Mouse (Mus musculus): ENCODE data around the gene Rxrb. TPM values are rescaled to one million over a fixed set of nuclear protein-coding genes. Genes with fewer than 3 reads are reported as not detected.
A peak's percentile ranks its signal among the peaks of the same experiment; 100 is the strongest.
"Not testable (repeated sequence)": the region's sequence is repeated elsewhere in the genome, so short reads cannot be mapped to it uniquely, and the experiment has no call there.

The Rxrb gene
- total RNA-seq (2021): 10 to 100 TPM; 34.5 to 35.3 TPM
- long read RNA-seq, experiment 1, transcript Rxrb-201 (10 exons, 2,627 nt): minor isoform, 7 of 55 reads
- long read RNA-seq, experiment 1, transcript Rxrb-207 (10 exons, 2,577 nt): major isoform, 17 of 55 reads
- long read RNA-seq, experiment 1, transcript Rxrb-204 (1 exons, 939 nt): minor isoform, 10 of 55 reads
- long read RNA-seq, experiment 1, partial matches to known transcripts: 1 of 55 reads
- long read RNA-seq, experiment 1, other reads (novel, unspliced or antisense): 17 of 55 reads
- long read RNA-seq, experiment 2, transcript Rxrb-207 (10 exons, 2,577 nt): major isoform, 15 of 55 reads
- long read RNA-seq, experiment 2, transcript Rxrb-204 (1 exons, 939 nt): minor isoform, 6 of 55 reads
- long read RNA-seq, experiment 2, transcript Rxrb-201 (10 exons, 2,627 nt): minor isoform, 9 of 55 reads
- long read RNA-seq, experiment 2, partial matches to known transcripts: 4 of 55 reads
- long read RNA-seq, experiment 2, other reads (novel, unspliced or antisense): 18 of 55 reads

DNA sequence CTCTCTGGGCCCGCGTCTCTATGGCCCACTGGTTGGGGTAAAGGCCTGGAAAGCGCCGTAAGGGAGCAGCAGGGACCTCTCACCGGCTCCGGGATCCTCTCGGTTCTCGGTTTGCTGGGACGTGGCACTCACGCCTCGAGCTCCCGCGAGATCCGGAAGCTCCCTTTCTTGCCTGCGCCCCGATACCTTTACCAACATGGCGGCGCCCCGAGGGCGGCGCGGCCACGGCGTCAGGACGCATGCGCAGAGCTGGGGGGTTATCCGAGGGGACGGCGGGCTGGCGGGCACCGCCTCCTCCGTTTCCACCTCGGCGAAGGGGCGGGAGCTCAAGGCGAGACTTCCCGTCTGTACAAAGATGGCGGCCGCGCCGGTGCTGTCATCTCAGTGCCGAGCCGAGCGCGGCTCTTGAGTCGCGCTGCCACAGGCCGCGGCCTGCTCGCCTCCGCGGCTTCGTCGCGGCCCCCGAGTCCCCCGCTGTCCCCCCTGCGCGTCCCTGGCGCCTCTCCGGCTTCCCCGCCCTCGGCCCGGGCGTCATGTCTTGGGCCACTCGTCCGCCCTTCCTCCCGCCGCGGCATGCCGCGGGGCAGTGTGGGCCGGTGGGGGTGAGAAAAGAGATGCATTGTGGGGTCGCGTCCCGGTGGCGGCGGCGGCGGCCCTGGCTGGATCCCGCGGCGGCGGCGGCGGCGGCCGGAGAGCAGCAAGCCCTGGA, at the start of gene Rxrb, which contains the start of gene Slc39a7:
Gene Rxrb (plus strand): TSS at position 348 of the 709 bp plus-strand sequence.
Gene Slc39a7 (minus strand): TSS at position 218 of the 709 bp plus-strand sequence.
- intact Hi-C loops (cut with DNase I): no loop called here
- DNase-seq: peak; percentile 98

DNA sequence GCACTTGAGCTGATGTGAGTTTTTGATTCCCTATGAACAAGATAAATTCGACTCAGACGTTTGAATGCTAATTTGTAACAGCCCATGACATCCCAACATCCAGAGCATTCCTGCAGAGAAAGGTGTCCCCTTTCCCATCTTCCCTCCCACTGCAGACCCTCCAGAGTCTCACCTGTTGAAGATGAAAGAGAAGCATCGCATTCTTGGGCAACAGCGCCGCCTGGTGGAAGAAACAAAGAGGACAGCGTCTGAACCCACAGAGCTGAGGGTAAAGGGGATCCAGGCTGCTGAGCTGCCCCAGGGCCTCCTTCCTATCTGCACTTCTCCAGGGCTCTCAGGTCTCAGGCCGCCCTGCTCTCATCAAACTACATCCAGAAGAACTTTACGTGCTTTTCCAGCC, 49.5 kb upstream of the Rxrb start:
- DNase-seq: peak; percentile 45 to 65
- intact Hi-C loops (cut with DNase I): loop anchor here (1.0 kb wide), 1 partner anchor 14 kb away; no protein-coding TSS in a partner anchor

DNA sequence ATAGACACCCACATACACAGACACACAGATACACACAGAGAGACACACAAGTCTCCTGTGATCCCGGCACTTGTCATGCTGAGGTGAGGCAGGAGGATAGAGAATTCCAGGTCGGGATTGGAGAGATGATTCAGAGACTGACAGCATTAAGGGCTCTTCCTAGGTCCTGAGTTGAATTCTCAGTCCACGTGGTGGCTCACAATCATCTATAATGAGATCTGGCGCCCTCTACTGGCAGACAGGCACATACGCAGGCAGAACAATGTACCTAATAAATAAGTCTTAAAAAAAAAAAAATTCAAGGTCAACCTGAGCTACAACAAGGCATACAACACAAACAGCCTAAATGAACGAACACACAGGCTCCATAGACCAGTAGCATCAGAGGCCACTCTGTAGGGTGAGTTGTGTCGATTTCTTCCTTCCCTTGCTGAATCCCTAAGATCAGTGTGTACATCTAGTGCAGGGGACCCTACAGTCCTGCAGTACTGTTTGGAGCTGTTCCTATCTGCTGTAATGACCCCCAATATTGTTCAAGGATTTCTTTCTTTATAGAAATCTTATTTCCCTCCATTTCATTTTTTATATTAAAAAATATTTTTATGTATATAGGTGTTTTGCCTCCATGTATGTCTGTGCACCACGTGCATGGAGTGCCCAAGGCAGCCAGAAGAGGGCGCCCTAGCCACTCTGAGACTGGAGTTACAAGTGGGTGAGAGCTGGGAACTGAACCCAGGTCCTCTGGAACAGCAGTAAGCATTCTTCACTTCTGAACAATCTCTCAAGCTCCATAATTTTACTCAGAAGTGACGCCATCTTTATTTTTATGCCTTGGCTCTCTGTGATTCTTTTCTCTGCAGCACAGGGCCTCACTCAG, 39.6 kb upstream of the Rxrb start:
- intact Hi-C loops (cut with DNase I): no loop called here
- no peak for DNase-seq

DNA sequence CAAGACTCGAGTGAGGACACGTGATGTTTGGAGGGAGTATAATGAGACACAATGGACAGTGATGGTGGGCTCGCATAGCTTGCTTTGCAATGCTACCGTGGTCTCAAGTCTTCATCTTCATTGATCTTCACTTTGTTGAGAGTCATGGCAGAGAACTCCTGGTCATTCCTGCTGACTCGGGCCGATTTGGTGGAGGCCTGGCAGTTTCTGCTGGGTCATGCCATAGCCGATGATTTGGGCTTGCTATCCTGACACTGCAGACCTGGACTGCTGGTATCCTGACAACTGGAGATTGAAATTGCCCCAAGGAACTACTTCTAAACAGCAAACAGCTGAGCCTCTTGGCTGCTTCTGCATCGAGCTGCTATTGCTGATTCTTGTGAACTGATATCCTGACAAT, 36.7 kb upstream of the Rxrb start:
- intact Hi-C loops (cut with DNase I): no loop called here
- DNase-seq: no peak

DNA sequence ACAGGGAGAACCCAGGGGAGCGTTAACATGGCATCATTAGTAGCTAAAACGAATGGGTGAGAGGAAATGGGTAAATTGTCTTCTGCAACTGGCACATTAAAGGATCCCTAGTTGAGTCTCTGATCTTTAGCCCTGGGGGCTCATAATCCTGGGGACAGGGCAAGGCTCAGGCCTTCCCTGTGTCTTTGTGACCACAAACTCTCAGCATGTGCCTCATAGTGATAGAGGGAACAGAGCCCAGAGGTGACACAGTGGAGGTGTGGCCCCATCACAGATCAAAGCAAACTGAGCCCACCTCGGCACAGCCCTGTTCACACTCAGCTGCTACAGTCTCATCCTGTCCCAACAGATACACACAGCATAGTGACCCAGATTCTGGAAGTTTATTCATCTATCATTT, 36.0 kb upstream of the Rxrb start:
- intact Hi-C loops (cut with DNase I): no loop called here
- DNase-seq: no peak

DNA sequence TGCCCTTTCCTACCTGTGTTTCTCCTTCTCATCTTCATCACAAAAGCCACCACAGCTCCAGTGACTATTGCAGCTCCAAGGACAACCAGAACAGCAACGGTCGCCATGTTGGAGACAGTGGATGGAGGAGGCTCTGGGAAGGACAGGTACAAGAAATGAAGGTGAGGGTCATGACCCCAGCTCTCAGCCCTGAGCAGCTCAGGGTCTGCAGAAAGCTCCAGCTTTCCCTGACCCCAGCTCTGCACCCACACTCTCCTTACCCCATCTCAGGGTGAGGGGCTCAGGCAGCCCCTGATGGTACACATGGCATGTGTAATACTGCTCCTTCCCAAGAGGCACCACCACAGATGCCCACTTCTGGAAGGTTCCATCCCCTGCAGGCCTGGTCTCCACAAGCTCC, 34.6 kb upstream of the Rxrb start:
- intact Hi-C loops (cut with DNase I); DNase-seq: not testable (repeated sequence)

DNA sequence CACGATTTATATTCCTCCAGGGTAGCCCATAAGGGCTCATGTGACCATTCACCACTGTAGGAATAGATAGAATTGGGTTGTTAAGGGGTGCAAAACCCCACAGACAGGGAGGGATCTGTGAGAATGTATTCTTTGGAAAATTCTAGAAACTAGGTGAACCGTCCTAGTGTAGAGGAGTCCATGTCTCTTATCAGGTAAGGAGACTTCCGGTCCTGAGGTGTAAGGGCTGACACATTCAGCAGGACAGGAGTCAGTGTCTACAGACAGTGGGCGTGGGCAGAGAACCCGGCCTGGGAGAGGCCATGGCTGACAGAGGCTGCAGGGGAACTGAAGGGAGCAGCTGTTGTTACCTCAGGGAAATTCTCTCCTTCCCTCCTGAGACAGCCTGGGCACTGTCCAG, 32.9 kb upstream of the Rxrb start:
- DNase-seq; intact Hi-C loops (cut with DNase I): not testable (repeated sequence)

DNA sequence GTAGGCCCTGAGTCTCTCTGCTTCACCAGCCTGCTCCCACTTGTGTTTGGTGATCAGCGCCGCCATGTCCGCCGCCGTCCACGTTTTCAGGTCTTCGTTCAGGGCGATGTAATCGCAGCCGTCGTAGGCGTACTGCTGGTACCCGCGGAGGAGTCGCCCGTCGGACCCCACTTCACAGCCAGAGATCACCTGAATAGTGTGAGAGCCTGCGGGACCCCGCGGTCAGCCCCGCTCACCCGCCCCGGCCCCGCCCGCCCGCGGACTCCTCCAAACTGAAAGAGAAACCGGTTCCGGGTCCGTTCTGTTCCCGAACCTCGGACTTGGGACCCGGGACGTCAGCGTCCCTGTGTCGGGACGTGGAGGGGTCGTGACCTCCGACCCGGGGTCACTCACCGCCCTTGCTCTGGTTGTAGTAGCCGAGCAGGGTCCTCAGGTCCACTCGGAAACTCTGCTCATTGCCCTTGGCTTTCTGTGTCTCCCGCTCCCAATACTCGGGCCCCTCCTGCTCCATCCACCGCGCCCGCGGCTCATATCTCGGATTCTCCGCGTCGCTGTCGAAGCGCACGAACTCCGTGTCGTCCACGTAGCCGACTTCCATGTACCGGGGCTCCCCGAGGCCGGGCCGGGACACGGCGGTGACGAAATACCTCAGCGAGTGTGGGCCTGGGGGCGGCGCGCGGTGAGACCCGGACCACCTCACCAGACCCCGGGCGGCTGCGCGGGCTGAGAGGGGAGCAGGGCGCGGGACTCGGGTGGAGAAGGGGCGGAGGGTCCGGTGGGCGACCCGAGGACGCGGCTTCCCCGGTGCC, 32.1 kb upstream of the Rxrb start:
- intact Hi-C loops (cut with DNase I): no loop called here
- no peak for DNase-seq

DNA sequence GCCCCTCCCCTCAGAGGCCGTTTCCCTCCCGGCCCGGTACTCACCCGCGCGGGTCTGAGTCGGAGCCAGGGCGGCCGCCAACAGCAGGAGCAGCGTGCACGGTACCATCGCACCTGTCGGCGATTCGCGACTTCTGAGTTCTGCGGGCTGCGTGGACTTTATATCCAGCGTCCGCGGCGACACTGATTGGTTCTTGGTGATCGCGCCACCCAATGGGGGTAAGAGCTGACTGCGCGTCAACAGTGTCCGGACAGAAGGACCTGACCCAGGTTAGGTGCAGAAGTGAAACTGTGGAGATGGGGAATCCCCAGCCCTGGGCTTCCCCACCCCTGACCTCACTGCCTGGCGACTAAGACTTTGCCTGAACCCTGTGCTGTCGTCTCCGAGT, 31.5 kb upstream of the Rxrb start, which contains the start of gene H2-K1:
Gene H2-K1 (minus strand): TSS at position 198 of the 388 bp plus-strand sequence.
- intact Hi-C loops (cut with DNase I): no loop called here
- peak; percentile 86 to 87 for DNase-seq

DNA sequence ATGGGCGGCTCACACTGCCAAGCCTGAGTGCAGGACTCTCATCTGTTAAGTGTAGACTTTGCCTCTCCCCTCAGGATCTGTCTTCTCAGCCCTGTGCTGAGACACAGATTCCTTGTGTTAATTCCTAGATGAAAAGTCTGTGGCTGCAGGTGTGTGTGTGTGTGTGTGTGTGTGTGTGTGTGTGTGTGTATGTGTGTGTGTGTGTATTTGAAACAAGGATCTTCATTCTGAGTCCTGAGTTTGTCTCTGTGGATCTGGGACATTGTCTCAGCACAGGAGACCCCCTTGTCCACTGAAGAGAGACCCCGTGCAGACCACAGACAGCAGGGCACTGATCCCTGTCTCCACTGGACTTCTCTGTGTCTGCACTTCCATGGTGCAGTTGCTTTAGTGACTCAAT, 30.8 kb upstream of the Rxrb start:
- DNase-seq; intact Hi-C loops (cut with DNase I): not testable (repeated sequence)

DNA sequence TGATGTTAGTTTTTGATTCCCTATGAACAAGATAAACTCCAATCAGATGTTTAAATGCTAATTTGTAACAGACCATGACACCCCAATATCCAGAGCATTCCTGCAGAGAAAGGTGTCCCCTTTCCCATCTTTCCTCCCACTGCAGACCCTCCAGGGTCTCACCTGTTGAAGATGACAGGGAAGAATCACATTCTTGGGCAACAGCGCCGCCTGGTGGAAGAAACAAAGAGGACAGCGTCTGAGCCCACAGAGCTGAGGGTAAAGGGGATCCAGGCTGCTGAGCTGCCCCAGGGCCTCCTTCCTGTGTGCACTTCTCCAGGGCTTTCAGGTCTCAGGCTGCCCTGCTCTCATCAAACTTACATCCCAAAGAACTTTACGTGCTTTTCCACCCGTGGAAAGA, 28.2 kb upstream of the Rxrb start:
- no peak for DNase-seq
- intact Hi-C loops (cut with DNase I): no loop called here

DNA sequence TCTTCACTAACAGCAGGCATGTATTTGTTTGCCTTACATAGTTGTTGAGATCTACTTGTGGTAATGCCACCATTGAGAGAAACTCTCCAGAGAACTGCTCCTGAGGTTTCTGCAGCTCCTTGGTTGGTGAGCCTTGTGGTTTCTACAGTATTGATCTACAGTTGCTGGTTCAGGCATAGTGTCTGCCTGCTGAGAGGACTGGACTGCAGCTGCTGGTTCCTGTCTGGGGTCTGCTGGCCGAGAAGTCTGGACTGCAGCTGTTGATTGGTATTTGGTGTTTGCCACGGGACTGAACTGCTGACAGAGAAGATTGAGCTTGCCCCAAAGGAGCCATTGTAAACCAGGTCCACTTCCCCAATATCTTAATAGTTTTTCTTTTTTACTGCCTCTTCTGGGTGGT, 25.0 kb upstream of the Rxrb start:
- intact Hi-C loops (cut with DNase I): no loop called here
- no peak for DNase-seq

DNA sequence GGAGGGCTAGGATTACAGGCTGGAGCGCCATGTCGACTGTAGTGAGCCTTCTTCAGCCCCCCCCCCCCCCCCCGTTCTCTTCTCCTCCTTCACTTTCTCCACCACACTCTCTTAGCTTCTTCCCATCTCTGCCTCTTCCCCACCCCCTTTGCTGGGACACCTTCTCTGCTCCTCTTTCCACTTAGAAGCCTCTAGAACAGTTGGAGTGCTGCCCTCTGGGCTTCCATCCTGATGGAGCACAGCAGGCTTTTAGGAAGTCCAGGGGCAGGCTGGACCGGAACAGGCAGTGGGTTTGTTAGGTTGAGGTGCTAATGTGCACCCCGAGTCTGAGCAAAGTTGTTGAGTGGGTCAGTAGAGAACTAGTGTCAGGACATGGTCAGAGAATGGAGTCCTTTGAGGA, 21.5 kb upstream of the Rxrb start:
- intact Hi-C loops (cut with DNase I): no loop called here
- DNase-seq: no peak

DNA sequence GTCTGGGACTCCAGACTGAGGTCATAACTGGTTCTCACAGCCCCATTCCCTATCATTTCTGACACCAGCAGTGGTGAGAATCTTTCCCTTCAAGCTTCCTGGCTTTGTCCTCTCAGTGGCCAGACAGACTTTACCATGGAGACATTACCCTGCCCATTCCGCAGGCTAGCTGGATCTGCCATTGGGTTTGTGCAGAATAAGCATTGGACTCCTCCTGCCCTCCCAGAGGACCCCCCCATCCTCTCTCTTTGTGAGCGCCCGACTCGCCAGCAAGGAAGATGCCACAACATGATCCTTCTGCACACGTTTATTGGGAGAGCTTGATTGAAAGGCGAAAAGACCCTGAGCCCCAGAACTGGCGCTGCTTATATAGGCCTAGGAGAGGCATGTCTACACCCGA, 18.2 kb upstream of the Rxrb start:
- intact Hi-C loops (cut with DNase I): no loop called here
- no peak for DNase-seq

DNA sequence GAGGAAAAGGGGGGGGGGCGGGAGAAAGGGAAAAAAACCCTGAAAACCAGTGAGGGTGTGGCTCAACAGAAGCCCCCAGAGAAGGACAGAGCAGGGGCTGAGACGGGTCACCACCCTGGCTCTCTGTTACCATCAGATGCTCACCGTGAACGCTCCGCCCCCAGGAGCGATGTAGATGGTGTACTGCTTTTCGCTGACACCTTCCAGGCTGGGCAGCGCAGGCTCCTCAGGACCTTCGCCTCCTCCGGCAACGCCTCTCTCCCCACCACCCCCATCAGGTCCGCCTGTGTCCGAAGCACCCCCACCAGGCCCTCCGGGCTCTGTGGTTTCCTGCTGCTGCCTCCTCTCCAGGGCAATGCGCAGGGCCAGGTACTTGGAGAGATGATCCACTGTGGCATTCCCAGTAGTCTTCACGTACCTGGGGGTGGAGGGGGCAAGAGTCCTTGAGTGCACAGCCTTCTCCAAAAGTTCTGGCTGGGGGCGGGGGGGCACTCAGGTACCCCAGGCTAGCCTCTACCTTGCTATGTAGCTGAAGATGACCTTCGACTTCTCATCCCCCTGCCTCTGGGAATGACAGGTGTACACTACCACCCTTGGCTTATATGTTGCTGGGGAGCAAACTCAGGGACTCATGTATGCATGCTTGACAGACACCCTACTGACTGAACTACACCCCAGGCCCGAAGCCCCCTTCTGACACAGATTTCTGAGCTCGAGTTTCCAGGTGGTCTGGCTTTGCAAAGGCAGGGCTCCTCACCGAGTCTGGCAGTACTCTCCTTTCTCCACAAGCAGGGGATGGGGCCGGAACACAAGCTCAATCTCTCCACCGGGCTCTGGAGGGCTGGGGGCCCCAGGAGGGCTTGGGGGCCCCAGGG, 9.8 kb upstream of the Rxrb start:
- no peak for DNase-seq
- intact Hi-C loops (cut with DNase I): loop anchor here (2.0 kb wide), 1 partner anchor 63 kb away; no protein-coding TSS in a partner anchor

DNA sequence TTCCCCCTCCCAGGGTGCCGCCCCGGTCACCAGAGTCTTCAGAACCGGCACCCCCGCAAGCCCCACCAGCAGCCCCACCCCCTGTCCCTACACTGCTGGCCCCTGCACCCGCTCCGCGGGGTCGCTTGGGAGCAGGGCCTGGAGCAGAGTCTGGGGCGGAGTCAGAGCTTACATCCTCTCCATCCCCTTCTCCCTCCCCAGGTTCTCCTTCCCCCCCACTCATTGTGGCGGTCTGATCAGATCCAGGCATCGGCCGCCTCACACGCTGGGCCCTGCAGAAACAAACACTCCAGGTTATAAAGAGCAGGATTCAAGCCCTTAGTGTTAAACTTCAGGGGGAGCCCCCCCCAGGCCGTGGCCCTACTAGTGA, 9.2 kb upstream of the Rxrb start:
- DNase-seq: no peak
- intact Hi-C loops (cut with DNase I): no loop called here

DNA sequence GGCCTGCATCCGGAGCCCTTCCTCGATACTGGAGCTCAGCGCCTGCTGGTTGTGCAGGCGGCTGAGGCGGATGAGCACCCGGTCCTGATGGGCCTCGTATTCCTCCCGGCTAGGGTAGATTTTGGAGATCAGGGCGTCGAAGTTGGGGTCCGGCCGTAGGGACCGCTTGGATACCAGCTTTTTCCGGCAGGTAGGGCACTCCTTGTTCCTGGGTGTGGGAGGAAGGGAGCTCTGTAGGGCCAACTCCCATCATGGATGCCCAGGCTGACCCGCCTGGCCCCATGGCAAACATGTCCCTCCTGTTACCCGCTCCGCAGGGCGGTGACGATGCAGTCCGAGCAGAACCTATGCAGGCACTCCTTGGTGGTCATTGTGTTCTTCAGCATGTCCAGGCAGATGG, 8.6 kb upstream of the Rxrb start:
- no peak for DNase-seq
- intact Hi-C loops (cut with DNase I): no loop called here

DNA sequence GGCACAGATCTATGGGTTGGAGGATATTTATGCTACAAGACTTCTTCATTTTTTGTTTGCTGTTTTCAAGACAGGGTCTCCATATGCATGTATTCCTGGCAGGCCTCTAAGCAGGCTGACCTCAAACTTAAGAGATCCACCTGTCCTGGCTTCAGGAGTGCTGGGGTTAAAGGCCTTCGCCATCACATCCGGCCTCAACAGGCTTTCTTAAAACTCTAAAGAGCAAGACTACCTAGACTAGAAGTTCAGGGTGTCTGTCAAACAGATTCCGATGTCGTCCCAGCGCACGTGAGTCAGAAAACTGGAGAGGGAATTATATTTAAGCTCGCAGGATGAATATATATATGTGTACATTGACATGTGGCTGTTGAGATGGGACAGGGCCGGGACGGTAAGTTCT, 7.9 kb upstream of the Rxrb start:
- DNase-seq: no peak
- intact Hi-C loops (cut with DNase I): no loop called here

DNA sequence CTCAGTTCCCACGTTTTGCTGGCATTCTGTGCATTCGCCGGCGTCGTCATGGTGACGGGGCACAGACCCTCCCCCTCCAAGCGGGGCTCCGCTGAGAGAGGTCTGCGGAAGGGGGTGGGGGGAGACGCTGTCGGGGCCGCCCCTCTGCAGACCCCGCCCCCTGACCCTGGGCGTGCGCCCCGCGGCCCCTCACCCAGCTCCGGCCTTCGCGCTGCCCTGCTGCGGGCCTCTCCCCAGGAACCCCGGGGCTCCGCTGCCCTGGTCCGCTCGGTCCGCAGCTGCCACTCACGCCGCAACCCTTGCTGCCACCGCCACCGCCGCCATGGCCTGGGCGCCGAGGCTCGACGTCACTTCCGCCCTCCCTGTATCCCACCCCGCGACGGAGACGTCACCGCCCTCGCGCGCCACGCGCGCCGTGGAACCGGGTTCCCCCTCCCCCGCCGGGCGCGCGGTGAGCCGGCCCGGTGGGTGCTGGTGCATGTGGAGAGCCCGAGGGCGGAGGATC, 7.2 kb upstream of the Rxrb start, which contains the start of gene Ring1:
Gene Ring1 (minus strand): TSS at position 364 of the 505 bp plus-strand sequence.
- intact Hi-C loops (cut with DNase I): no loop called here
- peak; percentile 76 to 85 for DNase-seq
